Mouse (Mus musculus) neural tube, embryonic 14.5 days (tissue): ENCODE measurements around the gene Atxn10. TPM values are rescaled to one million over a fixed set of nuclear protein-coding genes. Genes with fewer than 3 reads are reported as not detected.

ENCODE experiments used
- ATAC-seq: fragments of 200-750 bp; cut with Nextera tagmentation; 2 replicates; pipeline ENCODE4 v1.8.0; 2017; ENCODE audit warnings: low read depth, mild to moderate bottlenecking, moderate TSS enrichment, moderate library complexity
- H3K27ac ChIP-seq: fragments of 300-500 bp; sonication (generic); 2 replicates; pipeline ENCODE4 v1.5.1; 2014; ENCODE audit warnings: low read depth, mild to moderate bottlenecking, control low read depth, low read length, moderate library complexity, mixed read lengths
- H3K27me3 ChIP-seq: fragments of 300-500 bp; sonication (generic); 2 replicates; pipeline ENCODE4 v1.6.1; 2014; ENCODE audit warnings: low read length; ENCODE audit not compliant: control insufficient read depth, insufficient read depth
- H3K36me3 ChIP-seq: fragments of 300-500 bp; sonication (generic); 2 replicates; pipeline ENCODE4 v1.6.1; 2014; ENCODE audit warnings: low read length, mixed read lengths; ENCODE audit not compliant: control insufficient read depth, insufficient read depth
- H3K4me1 ChIP-seq: fragments of 300-500 bp; sonication (generic); 2 replicates; pipeline ENCODE4 v1.6.1; 2014; ENCODE audit warnings: low read length; ENCODE audit not compliant: control insufficient read depth, insufficient read depth
- H3K4me2 ChIP-seq: fragments of 300-500 bp; sonication (generic); 2 replicates; pipeline ENCODE4 v1.6.1; 2014; ENCODE audit warnings: mild to moderate bottlenecking, low read depth, low read length, control low read depth
- H3K4me3 ChIP-seq: fragments of 300-500 bp; sonication (generic); 2 replicates; pipeline ENCODE4 v1.5.1; 2014; ENCODE audit warnings: low read depth, low read length, control low read depth, mixed read lengths
- H3K9ac ChIP-seq: fragments of 300-500 bp; sonication (generic); replicated peaks from 2 replicates; pipeline ENCODE4 v1.6.1; 2014; ENCODE audit warnings: low read depth, mild to moderate bottlenecking, control low read depth, low read length, mixed read lengths
- H3K9me3 ChIP-seq: fragments of 300-500 bp; sonication (generic); 2 replicates; pipeline ENCODE4 v1.6.1; 2016; ENCODE audit warnings: low read length; ENCODE audit not compliant: control insufficient read depth
- WGBS: fragments of 180-500 bp; shearing (Covaris S2); extraction: QIAGEN DNeasy Blood & Tissue Kit; methylation state at CpG from one replicate; pipeline ENCODE4 v1.1.7; 2014; 5-methylcytosine and 5-hydroxymethylcytosine counted together
- polyA plus RNA-seq: library from polyadenylated mRNA; unstranded; fragments of >200 nt; fragmentation: Nextera tagmentation; extraction: Ambion mirVana; gene quantifications from 2 replicates; pipeline ENCODE4 v1.2.1, GENCODE M21; 2014

Atxn10 gene
- polyA plus RNA-seq, 1 experiment from 2014 or later = 572 TPM

- Histone ChIP-seq H3K27me3 (no peaks in the 10 kb centered on the region), H3K36me3 (no peaks in the 10 kb centered on the region), H3K4me3 (no peak overlapping the region), H3K9ac (no peak overlapping the region), H3K4me1 (no peaks in the 10 kb centered on the region; the same call in 1 of the 2 replicates), H3K9me3 (no peaks in the 10 kb centered on the region), H3K4me2 (no peak overlapping the region), H3K27ac (no peak overlapping the region)
- WGBS = 90% methylated on average over 2 of the region's 2 CpGs
- ATAC-seq = no peak
These were observed 28.9 kb upstream of the Atxn10 start for GRCm38 (mm10) chr15:85307061-85307660.

GRCm38 (mm10) chr15:85311058-85311657 is 24.9 kb upstream of the Atxn10 start:
- H3K4me2 ChIP-seq = no peak overlapping the region
- H3K36me3 ChIP-seq = no peaks in the 10 kb centered on the region
- no peak overlapping the region for H3K27ac ChIP-seq
- no peak for ATAC-seq
- no peak overlapping the region for H3K4me3 ChIP-seq
- peaks cover 4% of the 10 kb centered on the region; the same call in 1 of the 2 replicates for H3K4me1 ChIP-seq
- no peak overlapping the region for H3K9ac ChIP-seq
- 60% methylated on average over 10 of the region's 10 CpGs for WGBS
- no peaks in the 10 kb centered on the region for H3K27me3 ChIP-seq
- no peaks in the 10 kb centered on the region for H3K9me3 ChIP-seq

GRCm38 (mm10) chr15:85315378-85316025 is 20.5 kb upstream of the Atxn10 start:
- Histone ChIP-seq H3K27ac (no peak overlapping the region), H3K27me3 (no peaks in the 10 kb centered on the region), H3K4me2 (no peak overlapping the region), H3K4me1 (peaks cover 4% of the 10 kb centered on the region; the same call in 1 of the 2 replicates), H3K4me3 (no peak overlapping the region), H3K9ac (no peak overlapping the region), H3K9me3 (no peaks in the 10 kb centered on the region), H3K36me3 (no peaks in the 10 kb centered on the region)
- ATAC-seq = peak; percentile 81
- WGBS = 39% methylated on average over 11 of the region's 13 CpGs

GRCm38 (mm10) chr15:85316342-85317140 is 19.5 kb upstream of the Atxn10 start:
- H3K9ac ChIP-seq = no peak overlapping the region
- H3K27me3 ChIP-seq = no peaks in the 10 kb centered on the region
- WGBS = 46% methylated on average over 14 of the region's 14 CpGs
- no peak overlapping the region for H3K4me2 ChIP-seq
- H3K27ac ChIP-seq = no peak overlapping the region
- no peak overlapping the region for H3K4me3 ChIP-seq
- no peaks in the 10 kb centered on the region for H3K36me3 ChIP-seq
- ATAC-seq = no peak
- H3K4me1 ChIP-seq = 0 out of 2 replicates have a peak, but pooled peaks cover 4% of the 10 kb centered on the region
- H3K9me3 ChIP-seq = no peaks in the 10 kb centered on the region

GRCm38 (mm10) chr15:85319924-85320668 is 15.9 kb upstream of the Atxn10 start:
- Histone ChIP-seq H3K4me3 (no peak overlapping the region), H3K27me3 (no peaks in the 10 kb centered on the region), H3K9ac (no peak overlapping the region), H3K4me1 (0 out of 2 replicates have a peak, but pooled peaks cover 4% of the 10 kb centered on the region), H3K9me3 (no peaks in the 10 kb centered on the region), H3K27ac (no peak overlapping the region), H3K36me3 (no peaks in the 10 kb centered on the region), H3K4me2 (no peak overlapping the region)
- ATAC-seq = no peak
- 80% methylated on average over 11 of the region's 11 CpGs for WGBS

GRCm38 (mm10) chr15:85323214-85323613 is 12.8 kb upstream of the Atxn10 start:
- 81% methylated on average over 4 of the region's 4 CpGs for WGBS
- H3K4me2 ChIP-seq = no peak overlapping the region

GRCm38 (mm10) chr15:85324426-85324825 is 11.6 kb upstream of the Atxn10 start:
- no peaks in the 10 kb centered on the region for H3K9me3 ChIP-seq
- no peak overlapping the region for H3K9ac ChIP-seq
- no peak overlapping the region for H3K4me2 ChIP-seq
- no peak overlapping the region for H3K4me3 ChIP-seq
- H3K27me3 ChIP-seq = no peaks in the 10 kb centered on the region
- no peaks in the 10 kb centered on the region for H3K36me3 ChIP-seq
- H3K4me1 ChIP-seq = no peaks in the 10 kb centered on the region
- H3K27ac ChIP-seq = no peak overlapping the region
- ATAC-seq = no peak
- 89% methylated on average over 1 of the region's 1 CpGs for WGBS

More at GRCm38 (mm10) chr15:85323214-85323613, 12.8 kb upstream of the Atxn10 start:
- no peak for ATAC-seq
- H3K4me3 ChIP-seq = no peak overlapping the region
- no peaks in the 10 kb centered on the region for H3K9me3 ChIP-seq
- H3K27ac ChIP-seq = no peak overlapping the region
- no peaks in the 10 kb centered on the region for H3K36me3 ChIP-seq
- no peaks in the 10 kb centered on the region for H3K4me1 ChIP-seq
- H3K9ac ChIP-seq = no peak overlapping the region
- no peaks in the 10 kb centered on the region for H3K27me3 ChIP-seq

- H3K9ac ChIP-seq = no peak overlapping the region
- ATAC-seq = no peak
- no peak overlapping the region for H3K4me3 ChIP-seq
- H3K27me3 ChIP-seq = no peaks in the 10 kb centered on the region
- H3K4me2 ChIP-seq = no peak overlapping the region
- H3K36me3 ChIP-seq = no peaks in the 10 kb centered on the region
- no peaks in the 10 kb centered on the region for H3K9me3 ChIP-seq
- 50% methylated on average over 11 of the region's 11 CpGs for WGBS
- no peak overlapping the region for H3K27ac ChIP-seq
- H3K4me1 ChIP-seq = no peaks in the 10 kb centered on the region
These were observed 8.2 kb upstream of the Atxn10 start for GRCm38 (mm10) chr15:85327808-85328207.
